Mouse (Mus musculus) E14TG2a.4 (cell line): ENCODE data around the gene Ift20.

Source experiments
- CTCF ChIP-seq: conservative IDR thresholded peaks from 2 replicates; pipeline ENCODE4 v1.5.1; 2014; ENCODE audit warnings: low read length
- NANOG ChIP-seq: IDR thresholded peaks from 2 replicates; pipeline ENCODE4 v1.6.1; 2014; ENCODE audit warnings: borderline replicate concordance, low read length, mixed read lengths

- TF ChIP-seq CTCF (no peak), NANOG (no peak)
Measured at GRCm38 (mm10) chr11:78582848-78583247, 46.7 kb downstream of the Ift20 start.
